Mouse (Mus musculus) cortical plate, adult 2 months (tissue): ENCODE measurements at regions not wholly inside any gene's neighbourhood (a gene's known extent, or its start where the extent isn't known, plus 50 kb on each side); places are given as distances from the start of the nearest gene placed in this dataset.

Experiments used
- H3K27ac ChIP-seq: fragments of 200-500 bp; 2 replicates; pipeline ENCODE4 v1.5.1; 2012; ENCODE audit warnings: low read length, control low read depth, inconsistent platforms; ENCODE audit not compliant: insufficient read depth
- H3K4me1 ChIP-seq: fragments of 200-500 bp; 2 replicates; pipeline ENCODE4 v1.6.1; 2011; ENCODE audit warnings: low read length; ENCODE audit not compliant: control insufficient read depth, insufficient read depth
- H3K4me3 ChIP-seq: fragments of 200-500 bp; 2 replicates; pipeline ENCODE4 v1.5.1; 2011; ENCODE audit warnings: mild to moderate bottlenecking, low read length, control low read depth; ENCODE audit not compliant: insufficient read depth
- CTCF ChIP-seq: fragments of 200-500 bp; IDR thresholded peaks from 2 replicates; pipeline ENCODE4 v1.5.1; 2011; ENCODE audit warnings: mild to moderate bottlenecking, control low read depth, low read length; ENCODE audit not compliant: insufficient read depth; ENCODE audit errors: extremely low read depth
- POLR2A ChIP-seq: fragments of 200-500 bp; IDR thresholded peaks from 2 replicates; pipeline ENCODE4 v1.6.1; 2011; ENCODE audit warnings: mild to moderate bottlenecking, low read length, control low read depth; ENCODE audit not compliant: insufficient read depth; ENCODE audit errors: extremely low read depth

DNA sequence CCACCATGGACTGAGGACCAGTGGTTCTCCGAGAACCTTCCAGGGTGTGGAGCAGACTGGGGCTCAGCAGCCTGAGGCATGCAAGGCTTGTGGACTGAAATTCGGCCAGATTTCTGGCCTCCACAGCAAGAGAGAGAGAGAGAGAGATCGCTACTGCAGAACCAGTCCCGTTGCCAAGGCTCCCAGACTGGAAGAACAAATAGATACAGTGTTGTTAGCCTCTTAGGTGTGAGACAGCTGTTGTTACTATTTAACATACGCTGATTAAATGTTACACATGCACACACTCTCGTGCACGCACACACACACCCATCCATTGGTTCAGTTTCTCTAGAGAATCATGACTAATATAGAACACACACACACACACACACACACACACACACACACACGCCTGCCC is 133.4 kb upstream of the Ajap1 start:
- no peak overlapping the region for H3K4me3 ChIP-seq
- no peaks in the 10 kb centered on the region for H3K4me1 ChIP-seq
- no peak overlapping the region for H3K27ac ChIP-seq
- TF ChIP-seq POLR2A (no peak), CTCF (no peak)

DNA sequence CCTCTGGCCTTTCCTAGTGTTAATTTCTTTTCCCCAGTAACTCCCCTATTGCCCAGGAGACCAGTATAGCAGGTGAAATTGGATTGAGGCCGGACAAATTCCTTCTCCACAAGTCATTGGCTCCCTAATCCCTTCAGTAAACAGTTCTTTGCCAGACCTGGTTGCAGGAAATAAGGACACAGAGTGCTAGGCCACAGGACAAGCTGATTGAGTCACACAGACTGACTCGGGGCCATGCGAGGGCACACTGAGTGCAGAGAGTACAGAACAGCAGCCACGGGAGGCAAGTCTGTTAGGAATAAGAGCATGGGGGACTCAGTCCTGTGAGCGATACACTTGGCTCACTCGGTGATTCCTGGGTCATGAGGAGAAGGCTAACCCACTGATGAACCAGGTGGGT is 134.3 kb upstream of the Ajap1 start:
- TF ChIP-seq POLR2A (no peak), CTCF (no peak)
- Histone ChIP-seq H3K4me1 (no peaks in the 10 kb centered on the region), H3K27ac (no peak overlapping the region), H3K4me3 (no peak overlapping the region)

DNA sequence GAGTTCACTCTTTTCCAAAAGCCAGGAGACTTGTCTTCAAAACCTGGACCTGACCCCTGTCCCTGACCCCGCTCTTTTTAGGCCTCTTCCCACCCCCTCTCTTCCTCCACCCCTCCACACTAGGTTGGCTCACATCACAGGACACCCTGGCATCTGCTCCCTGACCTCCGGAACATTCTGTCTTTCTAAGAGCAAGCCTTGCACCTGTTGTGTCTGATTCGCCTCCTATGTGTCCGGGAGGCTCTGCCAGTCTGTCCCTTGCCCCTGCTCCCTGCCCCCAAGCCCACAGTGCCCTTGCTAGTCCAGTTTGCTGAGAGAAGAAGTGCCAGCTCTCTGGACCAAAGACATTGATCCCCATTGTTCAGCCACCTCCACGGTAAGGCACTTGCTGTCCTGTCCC is 138.3 kb upstream of the Ajap1 start:
- no peaks in the 10 kb centered on the region for H3K4me1 ChIP-seq
- H3K4me3 ChIP-seq: no peak overlapping the region
- no peak overlapping the region for H3K27ac ChIP-seq
- TF ChIP-seq CTCF (no peak), POLR2A (no peak)

DNA sequence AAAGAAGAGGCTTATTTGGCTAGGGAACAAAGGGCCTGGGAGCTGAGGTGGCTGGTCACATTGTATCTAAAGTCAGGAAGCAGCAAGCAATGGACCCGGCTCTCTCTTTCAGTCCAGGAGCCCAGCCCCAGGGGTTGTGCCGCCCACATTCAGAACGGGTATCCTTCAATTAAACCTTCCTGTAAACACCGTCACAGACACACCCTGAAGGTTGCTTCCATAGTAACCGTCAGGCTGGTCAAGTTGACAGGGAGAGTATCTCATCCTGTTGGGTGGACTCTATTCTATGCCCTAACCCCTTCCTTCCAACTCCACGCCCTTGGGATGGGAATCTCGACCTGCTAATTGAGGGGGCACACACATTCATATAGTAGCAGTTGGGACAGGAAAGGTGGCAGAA is 148.6 kb upstream of the Ajap1 start:
- TF ChIP-seq CTCF: no peak
- TF ChIP-seq POLR2A: no peak
- Histone ChIP-seq H3K4me1 (no peaks in the 10 kb centered on the region), H3K27ac (no peak overlapping the region), H3K4me3 (no peak overlapping the region)

DNA sequence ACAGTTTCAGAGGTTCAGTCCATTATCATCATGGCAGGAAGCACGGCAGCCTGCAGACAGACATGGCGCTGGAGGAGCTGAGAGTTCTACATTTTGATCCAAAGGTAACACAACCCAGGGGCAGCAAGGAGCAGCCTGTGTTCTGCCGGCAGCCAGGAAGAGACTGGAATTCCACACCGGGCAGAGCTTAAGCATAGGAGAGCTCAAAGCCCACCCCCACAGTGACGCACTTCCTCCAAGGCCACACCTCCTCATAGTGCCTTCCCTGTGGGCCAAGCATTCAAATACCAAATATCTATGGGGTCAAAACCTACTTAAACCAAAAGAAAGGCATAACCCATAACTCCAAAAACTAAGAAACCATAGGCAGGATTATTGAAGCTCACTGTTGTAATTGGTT is 149.4 kb upstream of the Ajap1 start:
- no peak overlapping the region for H3K27ac ChIP-seq
- H3K4me1 ChIP-seq: no peaks in the 10 kb centered on the region
- no peak for TF ChIP-seq CTCF
- TF ChIP-seq POLR2A: no peak

DNA sequence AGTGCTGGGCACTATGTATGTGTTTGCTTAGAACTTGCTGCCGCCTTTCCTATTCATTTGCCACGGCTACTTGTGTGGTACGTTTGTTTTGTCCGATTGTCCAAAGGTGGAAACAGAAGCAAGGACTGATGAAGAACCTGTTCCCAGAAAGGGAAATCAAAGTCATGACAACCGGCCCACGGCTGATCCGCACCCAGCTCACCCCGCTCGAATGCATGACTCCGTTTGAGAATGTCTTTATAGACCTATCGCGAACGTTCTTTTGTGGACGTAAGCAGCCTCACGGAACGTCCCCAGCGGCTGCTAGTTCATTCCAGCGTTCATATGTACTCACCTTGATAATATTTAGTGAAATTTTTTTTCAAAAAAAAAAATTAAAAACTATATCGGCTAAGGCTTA is 149.9 kb upstream of the Ajap1 start:
- Histone ChIP-seq H3K4me3 (no peak overlapping the region), H3K4me1 (no peaks in the 10 kb centered on the region), H3K27ac (no peak overlapping the region)
- TF ChIP-seq CTCF (no peak), POLR2A (no peak)

More for the DNA sequence above, 149.4 kb upstream of the Ajap1 start:
- H3K4me3 ChIP-seq: no peak overlapping the region

DNA sequence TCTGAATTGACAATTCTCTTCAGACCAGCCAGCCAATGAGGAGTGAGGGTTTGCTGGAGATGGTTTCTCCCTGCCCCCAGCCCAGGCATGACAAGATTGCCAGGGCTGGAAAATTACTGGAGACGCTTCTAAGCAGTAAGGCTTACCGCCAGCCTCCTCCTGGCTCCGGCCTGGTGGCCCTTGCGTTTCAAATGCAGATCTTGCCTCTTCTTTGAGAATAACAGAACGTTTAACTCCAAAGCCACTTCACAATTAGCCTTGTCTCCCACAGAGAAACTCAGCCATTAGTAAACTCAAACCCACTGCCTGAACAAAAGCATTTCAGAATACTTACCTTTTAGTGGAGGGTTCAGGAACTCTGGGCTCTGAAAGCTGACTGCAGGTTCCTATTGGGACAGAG is 150.6 kb upstream of the Ajap1 start:
- Histone ChIP-seq H3K27ac (no peak overlapping the region), H3K4me1 (no peaks in the 10 kb centered on the region), H3K4me3 (no peak overlapping the region)
- TF ChIP-seq CTCF: no peak
- TF ChIP-seq POLR2A: no peak

DNA sequence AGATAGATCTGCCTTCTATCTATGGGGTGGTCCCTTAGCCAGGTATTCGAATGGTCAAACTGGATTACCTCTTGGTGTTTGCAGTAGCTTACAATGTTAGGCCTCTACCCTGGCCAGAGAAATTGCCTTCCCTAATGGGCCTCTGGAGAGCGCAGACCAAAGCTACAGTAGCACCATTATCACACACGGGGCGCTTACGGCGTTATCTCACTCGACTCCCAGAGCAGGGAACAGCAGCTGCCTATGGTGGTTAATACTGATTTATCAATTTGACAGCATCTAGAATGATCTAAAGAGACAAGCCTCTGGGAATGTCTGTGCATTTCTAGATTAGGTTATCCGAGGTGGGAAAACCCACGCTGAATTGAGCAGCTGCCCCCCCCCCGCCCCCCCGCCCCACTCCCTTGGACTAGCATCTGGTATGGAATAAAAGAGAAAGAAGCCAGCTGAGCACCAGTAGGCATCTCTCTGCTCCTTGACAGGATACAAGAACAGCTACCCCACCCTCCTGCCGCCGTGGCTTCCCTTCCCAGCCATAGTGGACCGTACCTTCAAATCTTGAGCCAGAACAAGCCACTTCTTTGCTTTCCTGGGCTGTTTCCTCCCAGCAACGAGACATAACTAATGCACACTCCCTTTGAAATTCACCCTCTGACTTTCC is 151.7 kb upstream of the Ajap1 start:
- TF ChIP-seq POLR2A (no peak), CTCF (no peak)
- Histone ChIP-seq H3K4me3 (no peak overlapping the region), H3K27ac (no peak overlapping the region)

DNA sequence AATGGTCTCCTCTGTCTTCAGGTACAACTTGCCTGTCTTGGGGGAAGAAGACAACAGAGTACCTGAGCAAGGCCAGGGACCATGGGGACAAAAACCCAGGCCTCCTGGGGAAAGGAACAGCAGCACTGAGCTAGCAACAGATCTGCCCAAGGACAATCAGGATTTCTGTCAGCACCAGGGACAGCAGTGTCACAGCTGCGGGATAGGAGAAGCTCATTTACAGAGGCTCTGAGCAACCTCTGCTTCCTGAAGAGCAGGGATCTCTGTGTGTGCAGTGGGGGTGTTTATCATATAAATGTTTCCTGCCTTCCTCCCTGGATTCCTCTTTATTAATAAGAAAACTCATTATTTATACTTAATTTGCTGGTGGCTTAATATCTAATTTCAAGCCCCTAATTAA is 155.4 kb upstream of the Ajap1 start:
- Histone ChIP-seq H3K4me3 (no peak overlapping the region), H3K4me1 (no peaks in the 10 kb centered on the region), H3K27ac (no peak overlapping the region)
- TF ChIP-seq POLR2A: no peak
- no peak for TF ChIP-seq CTCF

More for the DNA sequence above, 151.7 kb upstream of the Ajap1 start:
- H3K4me1 ChIP-seq: no peaks in the 10 kb centered on the region

DNA sequence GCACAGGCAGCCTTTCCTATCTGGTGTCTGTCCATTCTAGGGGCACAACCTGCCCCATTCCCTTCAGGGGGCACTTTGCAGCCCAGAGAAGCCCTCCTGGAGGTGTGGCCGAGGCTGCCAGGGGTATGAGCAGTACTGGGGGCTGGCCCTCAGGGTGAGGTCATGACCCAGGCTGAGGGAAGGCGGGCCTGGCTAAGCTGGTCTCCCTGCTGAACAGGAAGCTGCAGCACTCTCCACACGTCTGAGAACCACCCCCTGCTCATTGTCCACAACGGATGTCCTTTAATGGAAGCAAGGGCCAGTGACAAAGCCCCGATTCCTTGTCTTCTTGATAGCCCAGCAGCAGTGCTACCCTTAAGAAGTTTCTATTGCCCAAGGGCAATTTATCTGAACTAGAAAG is 169.2 kb upstream of the Ajap1 start:
- peaks cover 5% of the 10 kb centered on the region; the same call in 1 of the 2 replicates for H3K4me1 ChIP-seq
- no peak for TF ChIP-seq POLR2A
- TF ChIP-seq CTCF: no peak
- H3K27ac ChIP-seq: no peak overlapping the region
- no peak overlapping the region for H3K4me3 ChIP-seq

DNA sequence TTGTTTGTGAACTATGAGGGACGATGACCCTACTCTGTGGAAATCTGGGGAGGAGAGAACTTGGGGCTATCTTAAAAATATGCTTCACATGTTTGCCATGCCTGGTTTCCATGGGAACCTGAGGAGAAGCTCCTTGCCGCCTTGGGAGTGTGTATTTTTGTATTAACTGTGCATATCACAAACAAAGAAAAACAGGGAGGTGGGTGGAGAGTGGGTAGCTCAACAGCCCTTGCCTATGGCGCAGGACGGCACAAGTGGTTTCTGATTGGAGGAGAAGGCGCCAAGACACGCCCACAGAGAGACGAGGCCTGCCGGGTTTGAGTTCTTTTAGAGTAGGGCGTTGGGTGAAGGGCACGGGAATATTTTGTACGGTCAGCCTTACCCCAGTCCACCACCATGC is 170.2 kb upstream of the Ajap1 start:
- H3K27ac ChIP-seq: no peak overlapping the region
- peaks cover 5% of the 10 kb centered on the region; the same call in 1 of the 2 replicates for H3K4me1 ChIP-seq
- TF ChIP-seq CTCF (no peak), POLR2A (no peak)
- no peak overlapping the region for H3K4me3 ChIP-seq
